Comparison of ENCODE assay signal across 15 mouse cellular contexts in the genomic region with DNA sequence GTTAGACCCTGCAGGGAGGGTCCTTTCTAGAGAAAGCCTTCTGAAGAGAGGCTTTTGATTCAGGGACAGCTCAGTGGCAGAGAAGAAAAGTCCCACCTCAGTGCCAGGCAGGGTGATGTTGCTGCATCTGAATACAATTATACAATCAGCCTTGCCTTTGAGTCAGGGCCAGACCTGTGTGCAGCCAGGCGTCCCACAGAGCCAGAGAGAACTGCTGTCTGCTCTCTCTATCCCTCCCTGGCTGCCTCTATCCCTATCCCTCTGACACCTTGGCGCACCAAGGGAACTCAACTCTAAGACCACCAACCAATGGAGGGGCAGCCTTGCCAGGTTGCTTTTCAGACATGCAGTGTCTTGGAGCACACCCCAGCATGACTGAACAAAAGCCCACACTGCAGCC. TPM values are rescaled to one million over a fixed set of nuclear protein-coding genes. Genes with fewer than 3 reads are reported as not detected.
A peak's percentile ranks its signal among the peaks of the same experiment; 100 is the strongest.
DNase-seq lines count a peak whose midpoint lies in the region; ATAC-seq and TF ChIP-seq lines count a peak whose summit lies in the region.
"Had no signal": no experiment of that assay in that cellular context is flagged by ENCODE, and none has a peak within 500 bp of the region (broad histone marks: within the 10 kb centered on the region; RNA-seq: fewer than 3 reads in every experiment).

No protein-coding gene starts in this region.

- no peak for TF ChIP-seq CTCF in stomach, postnatal 0 days (IDR thresholded peaks at IDR 0.05; ENCODE audit: low read depth)

- H3K4me2 ChIP-seq in forebrain, embryonic 13.5 days = no peak overlapping the region
- no peak overlapping the region for H3K4me2 ChIP-seq in limb, embryonic 11.5 days (ENCODE audit: low read depth, severe bottlenecking)
- no peak overlapping the region for H3K4me2 ChIP-seq in stomach, postnatal 0 days (replicated peaks; ENCODE audit: low read depth)
- H3K4me2 ChIP-seq: liver, embryonic 15.5 days had no signal

- no peaks in the 10 kb centered on the region for H3K27me3 ChIP-seq in forebrain, embryonic 13.5 days
- no peaks in the 10 kb centered on the region for H3K27me3 ChIP-seq in limb, embryonic 11.5 days (ENCODE audit: control insufficient read depth, insufficient read depth, low read length)
- no peaks in the 10 kb centered on the region for H3K27me3 ChIP-seq in stomach, postnatal 0 days (ENCODE audit: control insufficient read depth, insufficient read depth, low read length)
- H3K27me3 ChIP-seq: liver, embryonic 15.5 days had no signal

- no peak overlapping the region for H3K4me3 ChIP-seq in forebrain, embryonic 13.5 days
- no peak overlapping the region for H3K4me3 ChIP-seq in limb, embryonic 11.5 days (ENCODE audit: low read depth, low read length)
- H3K4me3 ChIP-seq in stomach, postnatal 0 days (ENCODE audit: low read depth, low read length) = no peak overlapping the region
- H3K4me3 ChIP-seq: liver, embryonic 15.5 days had no signal

- no peaks in the 10 kb centered on the region for H3K36me3 ChIP-seq in forebrain, embryonic 13.5 days (ENCODE audit: poor library complexity, severe bottlenecking)
- H3K36me3 ChIP-seq in limb, embryonic 11.5 days (ENCODE audit: control insufficient read depth, insufficient read depth, low read length) = no peaks in the 10 kb centered on the region
- H3K36me3 ChIP-seq in stomach, postnatal 0 days (ENCODE audit: control insufficient read depth, insufficient read depth, low read length) = no peaks in the 10 kb centered on the region
- H3K36me3 ChIP-seq: liver, embryonic 15.5 days had no signal

- H3K27ac ChIP-seq in forebrain, embryonic 13.5 days = peak overlapping the region; percentile 72
- H3K27ac ChIP-seq in limb, embryonic 11.5 days (replicated peaks; ENCODE audit: low read depth, low read length) = 0 out of 2 replicates have a peak overlapping the region, but pooled peaks have one; percentile 33
- no peak overlapping the region for H3K27ac ChIP-seq in stomach, postnatal 0 days (replicated peaks)
- H3K27ac ChIP-seq: liver, embryonic 15.5 days; macrophage had no signal

- no peak for TF ChIP-seq EP300 in stomach, postnatal 0 days (optimal IDR thresholded peaks at IDR 0.05)

- DNase-seq in cerebellum, adult 11 months = peak; percentile 44
- no peak for DNase-seq in cerebellum, adult 8-10 months
- peak; percentile 64 to 74 for DNase-seq in cerebellum, adult 18-20 months
- no peak for DNase-seq in limb, embryonic 11.5 days (ENCODE audit: low spot score)
- DNase-seq in stomach, postnatal 0 days (ENCODE audit: low spot score) = no peak
- no peak for DNase-seq in heart, adult 11 months
- DNase-seq in Muller cell, postnatal 12 days (ENCODE audit: inconsistent ontology term) = no peak
- DNase-seq: kidney, postnatal 10 days; retina, postnatal 1 day; thymus, adult 2 months had no signal

- H3K9ac ChIP-seq in forebrain, embryonic 13.5 days = peak overlapping the region; percentile 14; the same call in 1 of the 2 replicates
- H3K9ac ChIP-seq in limb, embryonic 11.5 days (ENCODE audit: low read length) = no peak overlapping the region
- no peak overlapping the region for H3K9ac ChIP-seq in stomach, postnatal 0 days (ENCODE audit: low read length)
- H3K9ac ChIP-seq: liver, embryonic 15.5 days had no signal

- H3K9me3 ChIP-seq in forebrain, embryonic 13.5 days (replicated peaks) = peaks cover 3% of the 10 kb centered on the region; the same call in 1 of the 2 replicates
- H3K9me3 ChIP-seq in limb, embryonic 11.5 days (ENCODE audit: control insufficient read depth, low read length) = no peaks in the 10 kb centered on the region; the same call in 1 of the 2 replicates
- H3K9me3 ChIP-seq in stomach, postnatal 0 days (ENCODE audit: control insufficient read depth, low read length) = no peaks in the 10 kb centered on the region
- H3K9me3 ChIP-seq: liver, embryonic 15.5 days had no signal

- peaks cover 58% of the 10 kb centered on the region for H3K4me1 ChIP-seq in forebrain, embryonic 13.5 days
- H3K4me1 ChIP-seq in limb, embryonic 11.5 days (ENCODE audit: control insufficient read depth, insufficient read depth, low read length) = no peaks in the 10 kb centered on the region
- no peaks in the 10 kb centered on the region for H3K4me1 ChIP-seq in stomach, postnatal 0 days (replicated peaks; ENCODE audit: control insufficient read depth, insufficient read depth)

- 31% methylated on average over 2 of the region's 2 CpGs for WGBS in forebrain, embryonic 13.5 days
- WGBS in limb, embryonic 11.5 days = 60% methylated on average over 2 of the region's 2 CpGs
- WGBS in stomach, postnatal 0 days = 61% methylated on average over 2 of the region's 2 CpGs

- ATAC-seq in forebrain, embryonic 13.5 days = peak; percentile 41; the same call in 1 of the 2 replicates
- no peak for ATAC-seq in limb, embryonic 11.5 days (ENCODE audit: insufficient number of reproducible peaks, low FRiP score, low TSS enrichment, low read depth)
- ATAC-seq in stomach, postnatal 0 days (ENCODE audit: low FRiP score, low TSS enrichment) = no peak

RNA-seq across cellular contexts. Expression of gene Gm6588, which starts 52.2 kb away (rescaled TPM):
- 0.68 and 1.1 TPM in 2 replicates for polyA plus RNA-seq in forebrain, embryonic 13.5 days (2015; fragmentation: Nextera tagmentation; extraction: Ambion mirVana)
- not detected in 2 replicates for polyA plus RNA-seq in limb, embryonic 11.5 days (2014; fragmentation: Nextera tagmentation; extraction: Ambion mirVana)
- polyA plus RNA-seq in stomach, postnatal 0 days (2015; fragmentation: Nextera tagmentation; extraction: Ambion mirVana) = 0.05 TPM in 1 of 2 replicates, not detected in the other
- polyA plus RNA-seq: embryonic facial prominence, embryonic 11.5 days; liver, embryonic 15.5 days; macrophage; spleen, adult 2 months had no signal

Comparison
In these comparisons a context has a peak if more than half of its experiments do, and no peak if none do; other contexts are left out.
1. DNase-seq: peak in cerebellum, adult 11 months (single experiment) and cerebellum, adult 18-20 months (2 of 2); none in cerebellum, adult 8-10 months (single experiment), limb, embryonic 11.5 days (single experiment), stomach, postnatal 0 days (single experiment), heart, adult 11 months (single experiment) and Muller cell, postnatal 12 days (single experiment).